Mouse (Mus musculus): ENCODE data around the gene Zbtb16. TPM values are rescaled to one million over a fixed set of nuclear protein-coding genes. Genes with fewer than 3 reads are reported as not detected.

Zbtb16 gene
- polyA plus RNA-seq, 1 experiment from 2014 or later, result 0.77 TPM

DNA sequence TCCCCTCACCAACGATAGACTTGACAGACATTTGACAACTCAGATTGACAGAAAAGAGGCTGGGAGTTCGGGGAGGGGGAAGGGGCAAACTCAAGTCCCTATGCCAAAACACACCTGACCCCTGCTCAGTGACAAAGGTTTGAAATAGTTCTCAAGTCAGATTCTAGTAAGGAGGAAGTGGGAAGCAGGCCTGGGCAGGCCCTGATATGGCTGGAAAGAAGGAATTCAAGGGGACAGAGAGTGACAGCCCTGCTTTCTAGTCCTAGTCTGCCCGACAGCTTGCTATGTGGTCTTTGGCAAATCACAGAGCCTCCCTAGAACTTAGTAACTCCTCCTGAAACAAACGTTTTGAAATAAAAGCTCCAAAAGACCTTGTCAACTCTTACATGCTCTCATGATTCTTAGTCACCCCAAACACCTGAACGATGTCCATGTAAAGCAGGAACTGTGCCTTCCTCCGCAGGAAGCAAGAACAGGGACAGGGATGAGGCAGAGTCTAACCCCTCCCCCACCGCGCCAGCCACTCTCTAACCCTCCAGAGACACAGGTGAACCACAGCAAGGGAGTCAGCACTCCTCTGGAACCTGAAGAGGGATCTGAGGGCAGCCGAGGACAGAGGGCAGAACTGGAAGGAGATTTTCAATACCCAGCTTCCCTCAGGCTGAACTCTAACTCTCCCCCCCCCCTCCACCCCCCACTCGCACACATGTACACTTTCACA, 19.2 kb downstream of the Zbtb16 start:
- ATAC-seq (ENCODE audit: low read depth) (no peak), DNase-seq (no peak)
- WGBS (ENCODE audit: insufficient replicate concordance), result 19% methylated on average over 10 of the region's 10 CpGs
- Histone ChIP-seq H3K9ac (no peak overlapping the region), H3K27ac (0 out of 2 replicates have a peak overlapping the region, but pooled peaks have one; percentile 29), H3K4me2 (no peak overlapping the region), H3K4me3 (replicated peaks) (no peak overlapping the region), H3K9me3 (replicated peaks) (no peaks in the 10 kb centered on the region), H3K36me3 (no peaks in the 10 kb centered on the region), H3K27me3 (peaks cover 37% of the 10 kb centered on the region), H3K4me1 (replicated peaks) (peaks cover 81% of the 10 kb centered on the region)

DNA sequence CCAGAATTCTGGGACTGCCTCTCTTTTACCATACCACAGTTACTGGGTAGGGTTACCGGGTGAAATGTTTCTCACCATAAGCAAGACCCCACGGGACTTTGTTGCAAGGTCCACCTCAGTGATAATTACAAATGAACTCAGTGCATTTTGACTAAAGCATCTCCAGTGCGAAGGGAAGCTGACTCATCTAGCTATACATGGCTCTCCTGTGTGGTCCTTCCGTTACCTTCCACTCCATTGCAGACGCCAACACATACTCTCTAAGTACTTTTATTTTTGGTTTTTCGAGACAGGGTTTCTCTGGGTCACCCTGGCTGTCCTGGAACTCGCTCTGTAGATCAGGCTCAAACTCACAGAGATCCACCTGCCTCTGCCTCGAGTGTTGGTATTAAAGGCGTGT, 19.9 kb downstream of the Zbtb16 start:
- ATAC-seq (ENCODE audit: low read depth), result no peak
- Histone ChIP-seq H3K4me3 (replicated peaks) (no peak overlapping the region), H3K36me3 (no peaks in the 10 kb centered on the region), H3K4me2 (no peak overlapping the region), H3K9me3 (replicated peaks) (no peaks in the 10 kb centered on the region), H3K9ac (no peak overlapping the region), H3K27ac (peak overlapping the region; percentile 29; the same call in 1 of the 2 replicates), H3K27me3 (peaks cover 43% of the 10 kb centered on the region), H3K4me1 (replicated peaks) (peaks cover 81% of the 10 kb centered on the region)
- DNase-seq, result no peak
- 73% methylated on average over 9 of the region's 9 CpGs for WGBS (ENCODE audit: insufficient replicate concordance)

DNA sequence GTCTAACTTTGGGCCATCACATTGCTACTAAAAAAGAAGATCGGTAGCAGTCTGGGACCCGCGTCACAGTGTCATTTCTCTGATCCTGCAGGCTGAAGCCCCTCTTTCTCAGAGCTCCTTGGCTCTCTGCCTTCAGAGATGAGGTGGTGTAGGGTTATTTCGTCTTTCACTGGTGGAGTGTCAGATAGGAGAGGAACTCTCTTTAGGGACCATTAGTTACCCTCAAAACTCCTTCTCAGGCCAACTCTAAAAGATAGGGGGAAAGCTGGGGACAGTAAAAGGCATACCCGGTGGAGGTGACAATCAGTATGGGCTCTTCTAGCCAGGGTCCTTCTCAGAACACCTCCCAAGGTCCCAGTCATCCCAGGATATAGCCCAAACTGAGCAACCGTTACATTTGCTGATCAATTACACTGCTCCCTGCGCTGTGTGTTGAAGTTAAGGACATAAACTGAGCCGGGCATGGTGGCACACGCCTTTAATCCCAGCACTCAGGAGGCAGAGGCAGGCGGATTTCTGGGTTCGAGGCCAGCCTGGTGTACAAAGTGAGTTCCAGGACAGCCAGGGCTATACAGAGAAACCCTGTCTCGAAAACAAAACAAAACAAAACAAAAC, 21.0 kb downstream of the Zbtb16 start:
- Histone ChIP-seq H3K9ac (peak overlapping the region; percentile 58), H3K27me3 (peaks cover 43% of the 10 kb centered on the region), H3K4me1 (replicated peaks) (peaks cover 72% of the 10 kb centered on the region), H3K9me3 (replicated peaks) (no peaks in the 10 kb centered on the region), H3K4me3 (replicated peaks) (peak overlapping the region; percentile 21), H3K4me2 (peak overlapping the region; percentile 60), H3K36me3 (no peaks in the 10 kb centered on the region), H3K27ac (peak overlapping the region; percentile 81)
- peak; percentile 50 for ATAC-seq (ENCODE audit: low read depth)
- no peak for DNase-seq
- WGBS (ENCODE audit: insufficient replicate concordance), result 30% methylated on average over 12 of the region's 12 CpGs

DNA sequence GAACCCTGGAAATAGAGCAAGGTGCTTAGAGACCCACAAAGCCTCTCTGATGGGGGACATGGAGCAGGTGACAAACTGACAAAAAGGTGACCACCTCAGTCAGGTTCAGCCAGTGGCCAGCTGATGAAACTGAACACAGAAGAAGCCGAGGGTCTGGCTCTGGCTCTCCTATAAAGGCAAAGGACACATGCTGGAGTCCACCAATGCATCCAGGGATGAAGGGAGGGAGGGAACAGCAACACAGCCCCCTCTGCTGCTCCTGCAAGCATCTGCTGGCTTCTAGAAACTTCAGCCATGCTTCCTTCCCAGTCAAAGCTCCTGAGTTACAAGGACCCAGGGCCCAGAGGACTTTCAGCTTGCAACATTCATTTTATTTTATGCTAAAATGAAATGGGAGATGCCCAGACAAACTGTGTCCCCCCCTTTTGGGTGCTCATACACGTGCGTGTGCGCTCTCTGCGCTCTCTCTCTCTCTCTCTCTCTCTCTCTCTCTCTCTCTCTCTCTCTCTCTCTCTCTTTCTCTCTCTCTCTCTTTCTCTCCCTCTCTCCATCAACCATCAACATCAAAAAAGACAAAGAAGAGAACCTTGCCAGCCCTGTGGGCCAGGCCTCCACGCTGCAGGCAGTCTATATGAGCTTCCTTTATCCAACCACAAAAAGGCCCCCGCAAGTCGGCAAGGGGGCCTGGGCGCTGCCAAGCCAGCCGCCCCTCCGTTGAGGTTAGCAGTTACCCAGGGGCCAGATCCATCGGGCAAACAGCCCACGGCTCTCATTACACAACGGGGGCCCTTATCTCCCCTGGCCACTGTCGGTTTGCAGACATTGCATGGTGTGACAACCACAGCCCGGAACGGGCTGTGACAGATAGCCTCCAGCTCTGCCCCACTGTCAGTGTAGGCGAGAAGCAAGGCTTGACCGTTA, 21.8 kb downstream of the Zbtb16 start:
- peak; percentile 95 for ATAC-seq (ENCODE audit: low read depth)
- Histone ChIP-seq H3K9ac (peak overlapping the region; percentile 58), H3K27ac (peak overlapping the region; percentile 81)

DNA sequence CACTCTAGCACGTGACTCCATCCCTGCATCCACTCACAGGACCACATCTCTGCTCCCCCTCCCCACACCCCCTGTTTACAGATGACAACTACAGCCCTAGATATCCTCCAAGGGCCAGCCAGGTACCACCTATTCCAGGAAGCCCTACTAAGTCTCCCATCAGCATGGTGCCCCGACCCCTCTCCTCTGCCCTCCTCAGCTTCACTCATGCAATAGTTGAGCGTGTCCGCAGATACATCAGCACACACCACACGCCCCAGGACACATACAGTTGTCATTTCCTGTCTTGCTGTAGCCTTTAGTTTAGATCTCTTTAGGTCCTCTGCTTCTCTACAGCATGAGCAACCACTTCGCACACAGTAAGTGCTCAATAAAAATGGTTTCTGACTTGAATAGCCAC, 23.7 kb downstream of the Zbtb16 start:
- H3K9ac ChIP-seq, result no peak overlapping the region
- no peak for DNase-seq
- 0 out of 2 replicates have a peak overlapping the region, but pooled peaks have one; percentile 4 for H3K27ac ChIP-seq
- no peak overlapping the region for H3K4me2 ChIP-seq
- H3K9me3 ChIP-seq (replicated peaks), result no peaks in the 10 kb centered on the region
- WGBS (ENCODE audit: insufficient replicate concordance), result 65% methylated on average over 6 of the region's 6 CpGs
- H3K4me1 ChIP-seq (replicated peaks), result peaks cover 65% of the 10 kb centered on the region
- peaks cover 50% of the 10 kb centered on the region for H3K27me3 ChIP-seq
- no peak for ATAC-seq (ENCODE audit: low read depth)
- H3K36me3 ChIP-seq, result no peaks in the 10 kb centered on the region
- no peak overlapping the region for H3K4me3 ChIP-seq (replicated peaks)

More for the DNA sequence above, 21.8 kb downstream of the Zbtb16 start:
- Histone ChIP-seq H3K9me3 (replicated peaks) (no peaks in the 10 kb centered on the region), H3K27me3 (peaks cover 50% of the 10 kb centered on the region), H3K4me2 (peak overlapping the region; percentile 60), H3K4me3 (replicated peaks) (peak overlapping the region; percentile 21), H3K4me1 (replicated peaks) (peaks cover 72% of the 10 kb centered on the region), H3K36me3 (no peaks in the 10 kb centered on the region)
- WGBS (ENCODE audit: insufficient replicate concordance), result 10% methylated on average over 19 of the region's 19 CpGs
- peak; percentile 69 for DNase-seq

- H3K4me3 ChIP-seq (replicated peaks), result no peak overlapping the region
- DNase-seq, result no peak
- H3K27ac ChIP-seq, result no peak overlapping the region
- no peak overlapping the region for H3K9ac ChIP-seq
- H3K4me1 ChIP-seq (replicated peaks), result peaks cover 51% of the 10 kb centered on the region
- no peaks in the 10 kb centered on the region for H3K9me3 ChIP-seq (replicated peaks)
- H3K4me2 ChIP-seq, result no peak overlapping the region
- WGBS (ENCODE audit: insufficient replicate concordance), result 29% methylated on average over 6 of the region's 6 CpGs
- peaks cover 39% of the 10 kb centered on the region for H3K27me3 ChIP-seq
- H3K36me3 ChIP-seq, result no peaks in the 10 kb centered on the region
- ATAC-seq (ENCODE audit: low read depth), result peak; percentile 43
These were observed 29.4 kb downstream of the Zbtb16 start for GRCm38 (mm10) chr9:48806591-48806990.

DNA sequence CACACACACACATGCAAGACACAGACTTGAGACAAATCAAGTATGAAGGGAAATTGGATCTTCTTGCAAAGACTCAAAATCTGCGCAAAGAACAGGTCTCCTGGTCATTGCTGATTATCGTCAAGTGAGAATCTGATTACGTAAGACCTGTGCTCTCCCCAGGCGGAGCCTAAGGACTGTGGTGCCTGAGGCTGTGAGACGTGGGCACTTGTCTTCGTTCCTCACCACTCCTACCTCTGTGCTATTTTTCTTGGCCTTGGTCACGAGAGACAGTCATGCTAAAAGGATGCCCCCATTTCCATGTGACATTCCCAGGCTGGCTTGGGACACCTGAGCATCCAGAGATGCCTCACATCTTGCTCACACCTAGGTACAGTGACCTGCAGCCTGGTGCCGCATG, 30.2 kb downstream of the Zbtb16 start:
- Histone ChIP-seq H3K9me3 (replicated peaks) (no peaks in the 10 kb centered on the region), H3K27ac (no peak overlapping the region), H3K4me3 (replicated peaks) (no peak overlapping the region), H3K4me2 (no peak overlapping the region), H3K27me3 (peaks cover 31% of the 10 kb centered on the region; the same call in 1 of the 2 replicates), H3K36me3 (no peaks in the 10 kb centered on the region), H3K4me1 (replicated peaks) (peaks cover 57% of the 10 kb centered on the region), H3K9ac (no peak overlapping the region)
- no peak for DNase-seq
- no peak for ATAC-seq (ENCODE audit: low read depth)
- WGBS (ENCODE audit: insufficient replicate concordance), result 57% methylated on average over 8 of the region's 8 CpGs

GRCm38 (mm10) chr9:48804509-48804908, 31.5 kb downstream of the Zbtb16 start:
- whole genome bisulfite sequencing (ENCODE audit: insufficient replicate concordance), result 22% methylated on average over 6 of the region's 6 CpGs
- H3K9me3 ChIP-seq (replicated peaks), result no peaks in the 10 kb centered on the region
- DNase-seq (no peak), ATAC-seq (ENCODE audit: low read depth) (no peak)
- H3K4me1 ChIP-seq (replicated peaks), result peaks cover 55% of the 10 kb centered on the region
- peaks cover 20% of the 10 kb centered on the region; the same call in 1 of the 2 replicates for H3K27me3 ChIP-seq
- no peak overlapping the region for H3K4me3 ChIP-seq (replicated peaks)
- H3K4me2 ChIP-seq, result no peak overlapping the region
- H3K27ac ChIP-seq, result no peak overlapping the region
- no peak overlapping the region for H3K9ac ChIP-seq
- no peaks in the 10 kb centered on the region for H3K36me3 ChIP-seq

DNA sequence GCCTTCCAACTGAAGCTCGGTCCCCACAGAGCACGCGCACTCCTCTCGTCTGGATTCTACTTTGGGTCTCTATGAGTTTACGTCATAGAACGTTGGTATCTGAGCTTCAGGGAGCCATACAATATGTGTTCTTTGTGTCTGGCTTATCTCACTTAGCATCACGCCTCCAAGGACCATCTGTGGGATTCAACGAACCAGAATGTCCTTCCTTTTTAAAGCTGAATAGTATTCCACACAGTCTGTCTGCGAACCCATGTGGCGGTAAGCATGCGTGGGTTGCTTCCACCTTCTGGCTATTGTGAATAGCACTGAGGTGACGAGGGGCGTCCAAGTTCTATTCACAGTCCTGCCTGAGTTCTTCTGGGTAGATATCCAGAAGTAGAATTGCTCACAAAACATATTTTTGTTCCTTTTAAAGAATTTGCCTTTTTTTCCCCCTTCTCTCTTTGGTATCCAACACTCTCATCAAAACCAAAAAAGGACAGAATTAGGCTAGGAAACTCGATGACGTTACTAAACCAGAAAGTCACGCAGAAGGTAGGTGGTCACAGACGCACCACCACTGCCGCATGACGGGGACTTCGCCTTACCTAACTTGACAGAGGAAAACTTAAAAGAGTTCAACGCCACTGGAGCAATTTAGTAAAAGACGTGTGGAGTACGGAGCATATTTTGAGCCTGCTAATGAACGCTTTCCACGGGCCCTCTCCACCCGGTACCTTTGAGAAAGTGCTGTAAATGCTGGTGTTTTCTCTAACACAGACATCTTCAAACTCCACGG, 32.4 kb downstream of the Zbtb16 start:
- DNase-seq (no peak), ATAC-seq (ENCODE audit: low read depth) (no peak)
- H3K27me3 ChIP-seq, result peaks cover 26% of the 10 kb centered on the region; the same call in 1 of the 2 replicates
- H3K9ac ChIP-seq, result no peak overlapping the region
- peaks cover 49% of the 10 kb centered on the region for H3K4me1 ChIP-seq (replicated peaks)
- WGBS (ENCODE audit: insufficient replicate concordance), result 78% methylated on average over 27 of the region's 27 CpGs
- H3K4me3 ChIP-seq (replicated peaks), result no peak overlapping the region
- no peaks in the 10 kb centered on the region for H3K36me3 ChIP-seq
- H3K9me3 ChIP-seq (replicated peaks), result no peaks in the 10 kb centered on the region
- H3K27ac ChIP-seq, result no peak overlapping the region
- H3K4me2 ChIP-seq, result no peak overlapping the region

- Histone ChIP-seq H3K27ac (no peak overlapping the region), H3K4me2 (no peak overlapping the region)
- WGBS (ENCODE audit: insufficient replicate concordance), result 16% methylated on average over 5 of the region's 5 CpGs
These were observed 33.6 kb downstream of the Zbtb16 start for GRCm38 (mm10) chr9:48802374-48802773.

More at GRCm38 (mm10) chr9:48802374-48802773, 33.6 kb downstream of the Zbtb16 start:
- H3K36me3 ChIP-seq, result no peaks in the 10 kb centered on the region
- peaks cover 36% of the 10 kb centered on the region for H3K27me3 ChIP-seq
- DNase-seq, result no peak
- no peaks in the 10 kb centered on the region for H3K9me3 ChIP-seq (replicated peaks)
- H3K9ac ChIP-seq, result no peak overlapping the region
- H3K4me1 ChIP-seq (replicated peaks), result peaks cover 40% of the 10 kb centered on the region
- no peak overlapping the region for H3K4me3 ChIP-seq (replicated peaks)
- no peak for ATAC-seq (ENCODE audit: low read depth)
